Mouse (Mus musculus) liver, embryonic 14.5 days (tissue): Measurements from ENCODE around the gene Pofut1. TPM values are rescaled to one million over a fixed set of nuclear protein-coding genes. Genes with fewer than 3 reads are reported as not detected.

ENCODE experiments used
- ATAC-seq: fragments of 200-750 bp; cut with Nextera tagmentation; 2 replicates; pipeline ENCODE4 v1.8.0; 2017; ENCODE audit warnings: moderate number of reproducible peaks, mild to moderate bottlenecking, moderate library complexity; ENCODE audit not compliant: insufficient read depth
- DNase-seq, 3 experiments: peaks; one replicate each; pipeline ENCODE4 v3.0.0-alpha.2; 2012 to 2013; ENCODE audit warnings: low read depth in 3 of 3, low spot score in 3 of 3
- H3K27ac ChIP-seq: fragments of 300-500 bp; sonication (generic); 2 replicates; pipeline ENCODE4 v1.5.1; 2014; ENCODE audit warnings: moderate library complexity, mild to moderate bottlenecking, control low read depth, inconsistent platforms
- H3K27me3 ChIP-seq: fragments of 300-500 bp; sonication (generic); 2 replicates; pipeline ENCODE4 v1.6.1; 2014; ENCODE audit warnings: mild to moderate bottlenecking, low read length, moderate library complexity; ENCODE audit not compliant: control insufficient read depth, insufficient read depth
- H3K36me3 ChIP-seq: fragments of 300-500 bp; sonication (generic); replicated peaks from 2 replicates; pipeline ENCODE4 v1.6.1; 2014; ENCODE audit warnings: low read depth; ENCODE audit not compliant: control insufficient read depth, insufficient read depth
- H3K4me1 ChIP-seq, 2 experiments: fragments of 200-500 bp in 1 of 2; fragments of 300-500 bp in 1 of 2; sonication (generic) in 1 of 2; replicated peaks; 2 replicates each; pipeline ENCODE4 v1.6.1; 2012 to 2014; ENCODE audit warnings: antibody characterized with exemption in 1 of 2, inconsistent platforms in 1 of 2, low read length in 1 of 2; ENCODE audit not compliant: control insufficient read depth in 2 of 2, insufficient read depth in 2 of 2
- H3K4me2 ChIP-seq: fragments of 300-500 bp; sonication (generic); 2 replicates; pipeline ENCODE4 v1.6.1; 2014; ENCODE audit warnings: low read depth, mild to moderate bottlenecking, control low read depth, moderate library complexity
- H3K4me3 ChIP-seq, 2 experiments: fragments of 200-500 bp in 1 of 2; fragments of 300-500 bp in 1 of 2; sonication (generic) in 1 of 2; 2 replicates each; pipeline ENCODE4 v1.5.1; 2012 to 2014; ENCODE audit warnings: low read depth in 2 of 2, low read length in 2 of 2, mild to moderate bottlenecking in 2 of 2, control low read depth in 1 of 2, inconsistent platforms in 1 of 2, moderate library complexity in 1 of 2; ENCODE audit not compliant: insufficient read depth in 1 of 2
- H3K9ac ChIP-seq: fragments of 300-500 bp; sonication (generic); replicated peaks from 2 replicates; pipeline ENCODE4 v1.6.1; 2014; ENCODE audit warnings: mild to moderate bottlenecking, control low read depth, moderate library complexity
- H3K9me3 ChIP-seq: fragments of 300-500 bp; sonication (generic); 2 replicates; pipeline ENCODE4 v1.6.1; 2016; ENCODE audit warnings: low read length, mixed read lengths; ENCODE audit not compliant: control insufficient read depth
- CTCF ChIP-seq: IDR thresholded peaks from 2 replicates; pipeline ENCODE4 v1.5.1; 2016; ENCODE audit warnings: antibody characterized with exemption, low read depth, control low read depth
- EP300 ChIP-seq: IDR thresholded peaks from 2 replicates; pipeline ENCODE4 v1.6.1; 2016; ENCODE audit warnings: antibody characterized with exemption, low read depth
- WGBS: fragments of 180-500 bp; shearing (Covaris S2); extraction: QIAGEN DNeasy Blood & Tissue Kit; methylation state at CpG from one replicate; pipeline ENCODE4 v1.1.7; 2014; ENCODE audit not compliant: insufficient replicate concordance; 5-methylcytosine and 5-hydroxymethylcytosine counted together
- polyA plus RNA-seq, 2 experiments: library from polyadenylated mRNA; depleted of rRNA in 1 of 2; stranded (reverse) in 1 of 2; unstranded in 1 of 2; fragments of >200 nt; fragmentation: Nextera tagmentation in 1 of 2; extraction: Ambion mirVana in 1 of 2; gene quantifications; 2 replicates each; pipeline versions ENCODE4 v1.2.1 to v1.2.3; 2012 to 2014

The Pofut1 gene
- polyA plus RNA-seq, 2 experiments = 3.2 to 6.8 TPM

- H3K4me2 ChIP-seq = no peak overlapping the region
- H3K9ac ChIP-seq = no peak overlapping the region
- ATAC-seq (no peak), DNase-seq (no peak)
- H3K27ac ChIP-seq = no peak overlapping the region
- H3K27me3 ChIP-seq = no peaks in the 10 kb centered on the region
- H3K4me3 ChIP-seq = no peak overlapping the region
- peaks cover 7% of the 10 kb centered on the region for H3K36me3 ChIP-seq
- TF ChIP-seq EP300 (no peak), CTCF (no peak)
- 45% methylated on average over 8 of the region's 8 CpGs for WGBS
- H3K9me3 ChIP-seq = no peaks in the 10 kb centered on the region
- H3K4me1 ChIP-seq = peaks cover 0 to 4% of the 10 kb centered on the region in 2 experiments; a peak in 1 of 4 replicates
These were observed 77.8 kb downstream of the Pofut1 start for GRCm38 (mm10) chr2:153319036-153319643.

Other genes with a start within 250 kb of the Pofut1 start
- gene Pdrg1, start 226.1 kb upstream of the Pofut1 start, polyA plus RNA-seq (2012; rRNA removed) = 20.6 and 26.9 TPM in 2 replicates
- 21.5 and 23.0 TPM in 2 replicates for gene Pdrg1, start 226.1 kb upstream of the Pofut1 start, polyA plus RNA-seq (2014; fragmentation: Nextera tagmentation; extraction: Ambion mirVana)
- not detected in 2 replicates for gene Xkr7, start 209.7 kb upstream of the Pofut1 start, polyA plus RNA-seq (2012; rRNA removed)
- not detected in 2 replicates for gene Xkr7, start 209.7 kb upstream of the Pofut1 start, polyA plus RNA-seq (2014; fragmentation: Nextera tagmentation; extraction: Ambion mirVana)
- 2.1 and 2.2 TPM in 2 replicates for gene Ccm2l, start 175.6 kb upstream of the Pofut1 start, polyA plus RNA-seq (2012; rRNA removed)
- 0.71 and 0.81 TPM in 2 replicates for gene Ccm2l, start 175.6 kb upstream of the Pofut1 start, polyA plus RNA-seq (2014; fragmentation: Nextera tagmentation; extraction: Ambion mirVana)
- gene Hck, start 133.1 kb upstream of the Pofut1 start, polyA plus RNA-seq (2012; rRNA removed) = 5.9 and 6.0 TPM in 2 replicates
- 6.9 and 7.8 TPM in 2 replicates for gene Hck, start 133.1 kb upstream of the Pofut1 start, polyA plus RNA-seq (2014; fragmentation: Nextera tagmentation; extraction: Ambion mirVana)
- 13.0 TPM in 2 replicates for gene Tm9sf4, start 80.2 kb upstream of the Pofut1 start, polyA plus RNA-seq (2012; rRNA removed)
- gene Tm9sf4, start 80.2 kb upstream of the Pofut1 start, polyA plus RNA-seq (2014; fragmentation: Nextera tagmentation; extraction: Ambion mirVana) = 23.7 and 32.4 TPM in 2 replicates
- 2.1 and 2.3 TPM in 2 replicates for gene Tspyl3, start 16.1 kb upstream of the Pofut1 start, polyA plus RNA-seq (2012; rRNA removed)
- 1.6 and 2.5 TPM in 2 replicates for gene Tspyl3, start 16.1 kb upstream of the Pofut1 start, polyA plus RNA-seq (2014; fragmentation: Nextera tagmentation; extraction: Ambion mirVana)
- 14.4 and 14.5 TPM in 2 replicates for gene Plagl2, start 107 bp upstream of the Pofut1 start, polyA plus RNA-seq (2012; rRNA removed)
- gene Plagl2, start 107 bp upstream of the Pofut1 start, polyA plus RNA-seq (2014; fragmentation: Nextera tagmentation; extraction: Ambion mirVana) = 23.9 and 27.0 TPM in 2 replicates
- 2.0 and 2.5 TPM in 2 replicates for gene Kif3b, start 49.9 kb downstream of the Pofut1 start, polyA plus RNA-seq (2012; rRNA removed)
- 1.4 and 1.8 TPM in 2 replicates for gene Kif3b, start 49.9 kb downstream of the Pofut1 start, polyA plus RNA-seq (2014; fragmentation: Nextera tagmentation; extraction: Ambion mirVana)
- gene Asxl1, start 104.3 kb downstream of the Pofut1 start, polyA plus RNA-seq (2012; rRNA removed) = 6.4 and 7.7 TPM in 2 replicates
- 6.4 and 6.5 TPM in 2 replicates for gene Asxl1, start 104.3 kb downstream of the Pofut1 start, polyA plus RNA-seq (2014; fragmentation: Nextera tagmentation; extraction: Ambion mirVana)